Comparison of ENCODE assay signal across 8 mouse cellular contexts in genomic region chr7:140101993-140102860, GRCm38 (mm10). TPM values are rescaled to one million over a fixed set of nuclear protein-coding genes. Genes with fewer than 3 reads are reported as not detected.
A peak's percentile ranks its signal among the peaks of the same experiment; 100 is the strongest.
DNase-seq lines count a peak whose midpoint lies in the region; ATAC-seq and TF ChIP-seq lines count a peak whose summit lies in the region.

TSS of gene Fuom (minus strand) at chr7:140102441.

- H3K79me2 ChIP-seq in C2C12 (ENCODE audit: control insufficient read depth, insufficient read depth): no peaks in the 10 kb centered on the region

- H3K9ac ChIP-seq in embryonic facial prominence, embryonic 15.5 days: peak within 1 kb of the TSS; percentile 35; the same call in 1 of the 2 replicates
- 0 out of 2 replicates have a peak within 1 kb of the TSS, but pooled peaks have one; percentile 21 for H3K9ac ChIP-seq in limb, embryonic 15.5 days
- H3K9ac ChIP-seq in midbrain, postnatal 0 days (replicated peaks; ENCODE audit: low read length, poor library complexity, severe bottlenecking): peak within 1 kb of the TSS; percentile 48

- H3K9me3 ChIP-seq in embryonic facial prominence, embryonic 15.5 days (replicated peaks): no peaks in the 10 kb centered on the region
- H3K9me3 ChIP-seq in limb, embryonic 15.5 days: no peaks in the 10 kb centered on the region
- no peaks in the 10 kb centered on the region for H3K9me3 ChIP-seq in midbrain, postnatal 0 days (ENCODE audit: low read length)

- no peaks in the 10 kb centered on the region for H3K79me3 ChIP-seq in C2C12 (ENCODE audit: low read depth)

- H3ac ChIP-seq in C2C12 (ENCODE audit: control insufficient read depth, insufficient read length, low read depth): peak within 1 kb of the TSS; percentile 28

- peak; percentile 88 for DNase-seq in heart, adult 8-10 months (ENCODE audit: low spot score)
- peak; percentile 95 for DNase-seq in kidney, adult 9 months
- DNase-seq in midbrain, postnatal 0 days (ENCODE audit: low spot score): peak; percentile 84
- peak; percentile 56 to 62 for DNase-seq in spleen, postnatal 14 days (ENCODE audit: low spot score in 2 of 2)

- H3K4me1 ChIP-seq in bone marrow macrophage, adult 2 months (ENCODE audit: control insufficient read depth, insufficient read depth, low read length): peaks cover 3% of the 10 kb centered on the region; the same call in 1 of the 2 replicates
- peaks cover 12% of the 10 kb centered on the region for H3K4me1 ChIP-seq in embryonic facial prominence, embryonic 15.5 days
- peaks cover 14% of the 10 kb centered on the region for H3K4me1 ChIP-seq in limb, embryonic 15.5 days
- no peaks in the 10 kb centered on the region for H3K4me1 ChIP-seq in midbrain, postnatal 0 days (ENCODE audit: insufficient read depth, low read length)

- H3K4me2 ChIP-seq in embryonic facial prominence, embryonic 15.5 days (replicated peaks): peak within 1 kb of the TSS; percentile 78
- H3K4me2 ChIP-seq in limb, embryonic 15.5 days: peak within 1 kb of the TSS; percentile 80
- peak within 1 kb of the TSS; percentile 64 for H3K4me2 ChIP-seq in midbrain, postnatal 0 days (ENCODE audit: low read depth, low read length, poor library complexity, severe bottlenecking)

- ATAC-seq in embryonic facial prominence, embryonic 15.5 days (ENCODE audit: insufficient number of reproducible peaks, low FRiP score, low TSS enrichment, low read depth): peak; percentile 86
- peak; percentile 76 for ATAC-seq in limb, embryonic 15.5 days (ENCODE audit: insufficient number of reproducible peaks, low FRiP score, low TSS enrichment, low read depth)
- peak; percentile 80 for ATAC-seq in midbrain, postnatal 0 days (ENCODE audit: low FRiP score)

- peaks cover 8% of the 10 kb centered on the region for H3K36me3 ChIP-seq in C2C12 (ENCODE audit: control insufficient read depth, insufficient read depth)
- peaks cover 19% of the 10 kb centered on the region for H3K36me3 ChIP-seq in embryonic facial prominence, embryonic 15.5 days
- H3K36me3 ChIP-seq in limb, embryonic 15.5 days: peaks cover 23% of the 10 kb centered on the region
- peaks cover 15% of the 10 kb centered on the region for H3K36me3 ChIP-seq in midbrain, postnatal 0 days (ENCODE audit: insufficient read depth, low read length)

- no peaks in the 10 kb centered on the region for H3K27me3 ChIP-seq in C2C12 (ENCODE audit: control insufficient read depth, insufficient read depth, insufficient read length)
- no peaks in the 10 kb centered on the region for H3K27me3 ChIP-seq in embryonic facial prominence, embryonic 15.5 days
- H3K27me3 ChIP-seq in limb, embryonic 15.5 days: no peaks in the 10 kb centered on the region
- no peaks in the 10 kb centered on the region for H3K27me3 ChIP-seq in midbrain, postnatal 0 days (ENCODE audit: insufficient read depth, low read length)

- 2% methylated on average over 30 of the region's 30 CpGs for WGBS in embryonic facial prominence, embryonic 15.5 days
- WGBS in limb, embryonic 15.5 days: under 1% methylated on average over 30 of the region's 30 CpGs
- WGBS in midbrain, postnatal 0 days: 1% methylated on average over 30 of the region's 30 CpGs

- no peak within 1 kb of the TSS for H3K4me3 ChIP-seq in C2C12 (ENCODE audit: insufficient read depth, poor library complexity, severe bottlenecking)
- peak within 1 kb of the TSS; percentile 61 for H3K4me3 ChIP-seq in bone marrow macrophage, adult 2 months (ENCODE audit: insufficient read depth, low read length)
- H3K4me3 ChIP-seq in embryonic facial prominence, embryonic 15.5 days (replicated peaks): peak within 1 kb of the TSS; percentile 49
- peak within 1 kb of the TSS; percentile 49 for H3K4me3 ChIP-seq in limb, embryonic 15.5 days
- H3K4me3 ChIP-seq in midbrain, postnatal 0 days (ENCODE audit: low read depth, low read length): peak within 1 kb of the TSS; percentile 35

- H3K27ac ChIP-seq in bone marrow macrophage, adult 2 months (ENCODE audit: insufficient read depth, low read depth, low read length): no peak within 1 kb of the TSS
- no peak within 1 kb of the TSS for H3K27ac ChIP-seq in embryonic facial prominence, embryonic 15.5 days (replicated peaks)
- H3K27ac ChIP-seq in limb, embryonic 15.5 days: peak within 1 kb of the TSS; percentile 18; the same call in 1 of the 2 replicates
- peak within 1 kb of the TSS; percentile 48; the same call in 1 of the 2 replicates for H3K27ac ChIP-seq in midbrain, postnatal 0 days (ENCODE audit: low read depth, low read length)

- TF ChIP-seq POLR2A in bone marrow macrophage, adult 2 months (IDR thresholded peaks at IDR 0.05; ENCODE audit: borderline replicate concordance, low read depth, low read length): no peak

- TF ChIP-seq CTCF in C2C12 (IDR thresholded peaks at IDR 0.05; ENCODE audit: control insufficient read depth, insufficient read depth, insufficient read length): no peak
- no peak for TF ChIP-seq CTCF in bone marrow macrophage, adult 2 months (IDR thresholded peaks at IDR 0.05; ENCODE audit: low read depth, low read length)
- TF ChIP-seq CTCF in midbrain, postnatal 0 days (IDR thresholded peaks at IDR 0.05): no peak

TF ChIP-seq in C2C12, 6 proteins besides CTCF, POLR2A, EP300 and RAD21:
- no peak for TF ChIP-seq MAX (IDR thresholded peaks at IDR 0.05)

RNA-seq across cellular contexts. Expression of gene Fuom, which starts in this region (rescaled TPM):
- polyA plus RNA-seq in C2C12 (2012; fragmentation: generic; extraction: Trizol): 21.5 TPM
- polyA plus RNA-seq in bone marrow macrophage, adult 2 months (2012; ENCODE audit: insufficient read depth, insufficient read length, missing spikeins): 19.0 and 22.5 TPM in 2 replicates
- 26.9 and 29.0 TPM in 2 replicates for polyA plus RNA-seq in embryonic facial prominence, embryonic 15.5 days (2015; fragmentation: Nextera tagmentation; extraction: Ambion mirVana)
- 10 to 100 TPM; 65.8 to 83.2 (median 76.9) TPM for total RNA-seq in heart, adult 8-10 months (2022)
- polyA plus RNA-seq in limb, embryonic 15.5 days (2015; fragmentation: Nextera tagmentation; extraction: Ambion mirVana): 21.4 and 22.3 TPM in 2 replicates
- 26.0 and 47.0 TPM in 2 replicates for total RNA-seq in midbrain, postnatal 0 days (2014; rRNA removed)
- 46.1 and 47.6 TPM in 2 replicates for polyA plus RNA-seq in midbrain, postnatal 0 days (2015; fragmentation: Nextera tagmentation; extraction: Ambion mirVana)

Comparison
In these comparisons a context has a peak if more than half of its experiments do, and no peak if none do; other contexts are left out.
1. H3K27ac ChIP-seq: peak in limb, embryonic 15.5 days (single experiment) and midbrain, postnatal 0 days (single experiment); none in bone marrow macrophage, adult 2 months (single experiment) and embryonic facial prominence, embryonic 15.5 days (single experiment).
2. Peak in every context shown above with its lines, with median percentiles within 50 percentile points of each other: ATAC-seq, H3K4me2 ChIP-seq, H3K9ac ChIP-seq and DNase-seq.